16 mouse cellular contexts compared by ENCODE assay signal in the genomic region with DNA sequence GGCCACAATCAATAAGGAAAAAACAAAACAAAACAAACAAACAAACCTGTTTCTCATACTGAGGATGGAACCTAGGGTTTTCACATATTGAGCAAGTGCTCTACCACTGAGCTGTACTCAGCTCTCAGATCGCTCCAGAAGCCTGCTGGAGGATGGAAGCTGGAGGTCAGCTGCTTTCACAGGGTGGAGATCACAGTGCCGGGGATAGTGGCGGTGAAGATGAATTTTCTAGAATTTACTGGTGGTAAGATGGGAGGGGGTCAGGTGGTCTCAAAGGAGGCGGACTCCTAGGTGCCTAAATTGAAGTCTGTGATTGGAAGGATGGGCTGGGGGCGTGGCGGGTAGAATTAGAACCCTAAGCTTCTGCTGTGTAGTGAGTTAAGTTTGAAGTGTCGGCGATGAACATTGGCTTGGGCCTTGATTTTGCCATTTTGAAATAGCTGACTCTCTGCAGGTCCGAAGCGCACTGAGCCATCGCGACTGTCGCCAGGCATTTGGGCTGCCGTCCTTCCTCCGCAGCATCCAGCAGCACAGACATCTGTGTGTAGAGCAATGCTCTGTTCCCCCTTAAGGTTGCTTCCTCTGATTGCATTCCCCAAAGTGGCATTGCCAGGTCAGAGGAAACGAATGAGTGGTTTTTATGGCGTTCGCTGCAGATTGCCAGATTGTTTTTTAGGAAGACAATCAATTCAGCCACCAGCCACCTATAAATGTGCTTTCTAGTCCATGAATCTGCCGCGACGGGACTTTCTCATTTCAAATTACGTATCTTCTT. TPM values are rescaled to one million over a fixed set of nuclear protein-coding genes. Genes with fewer than 3 reads are reported as not detected.
A peak's percentile ranks its signal among the peaks of the same experiment; 100 is the strongest.
DNase-seq lines count a peak whose midpoint lies in the region; ATAC-seq lines count a peak whose summit lies in the region.
"Had no signal": no experiment of that assay in that cellular context is flagged by ENCODE, and none has a peak within 500 bp of the region (broad histone marks: within the 10 kb centered on the region; RNA-seq: fewer than 3 reads in every experiment).

No protein-coding gene starts in this region.

- H3K9ac ChIP-seq in heart, embryonic 13.5 days: no peak overlapping the region
- no peak overlapping the region for H3K9ac ChIP-seq in kidney, embryonic 15.5 days
- H3K9ac ChIP-seq in liver, embryonic 13.5 days: peak overlapping the region; percentile 70
- no peak overlapping the region for H3K9ac ChIP-seq in neural tube, embryonic 15.5 days (replicated peaks)

- H3K9me3 ChIP-seq in heart, embryonic 13.5 days: no peaks in the 10 kb centered on the region
- no peaks in the 10 kb centered on the region for H3K9me3 ChIP-seq in kidney, embryonic 15.5 days (replicated peaks)
- no peaks in the 10 kb centered on the region for H3K9me3 ChIP-seq in liver, embryonic 13.5 days (replicated peaks)
- no peaks in the 10 kb centered on the region for H3K9me3 ChIP-seq in neural tube, embryonic 15.5 days (replicated peaks)
- H3K9me3 ChIP-seq: midbrain, embryonic 10.5 days had no signal

- no peak overlapping the region for H3K27ac ChIP-seq in heart, embryonic 13.5 days (replicated peaks)
- H3K27ac ChIP-seq in kidney, embryonic 15.5 days: peak overlapping the region; percentile 71
- peak overlapping the region; percentile 98 for H3K27ac ChIP-seq in liver, embryonic 13.5 days
- H3K27ac ChIP-seq in neural tube, embryonic 15.5 days (replicated peaks): peak overlapping the region; percentile 57
- H3K27ac ChIP-seq: midbrain, embryonic 10.5 days had no signal

- ATAC-seq in heart, embryonic 13.5 days (ENCODE audit: extremely low read depth, insufficient number of reproducible peaks, low FRiP score, low TSS enrichment): no peak
- ATAC-seq in kidney, embryonic 15.5 days (replicated peaks; ENCODE audit: low FRiP score): peak; percentile 79
- no peak for ATAC-seq in liver, embryonic 13.5 days (ENCODE audit: low read depth)
- ATAC-seq in neural tube, embryonic 15.5 days (ENCODE audit: low FRiP score): peak; percentile 75; the same call in 1 of the 2 replicates
- ATAC-seq: activated CD4-positive, CD25-positive, alpha-beta regulatory T cell, adult 4 months had no signal

- H3K36me3 ChIP-seq in heart, embryonic 13.5 days: no peaks in the 10 kb centered on the region
- H3K36me3 ChIP-seq in kidney, embryonic 15.5 days: peaks cover 16% of the 10 kb centered on the region
- peaks cover 16% of the 10 kb centered on the region for H3K36me3 ChIP-seq in liver, embryonic 13.5 days
- 0 out of 2 replicates have a peak, but pooled peaks cover 5% of the 10 kb centered on the region for H3K36me3 ChIP-seq in neural tube, embryonic 15.5 days

- H3K4me3 ChIP-seq in heart, embryonic 13.5 days: no peak overlapping the region
- no peak overlapping the region; the same call in 1 of the 2 replicates for H3K4me3 ChIP-seq in kidney, embryonic 15.5 days (replicated peaks)
- H3K4me3 ChIP-seq in liver, embryonic 13.5 days (replicated peaks): peak overlapping the region; percentile 41
- H3K4me3 ChIP-seq in neural tube, embryonic 15.5 days (replicated peaks): peak overlapping the region; percentile 11; the same call in 1 of the 2 replicates
- H3K4me3 ChIP-seq: midbrain, embryonic 10.5 days had no signal

- intact Hi-C loops in heart, postnatal 36 days (cut with DNase I): no loop called here

- no peaks in the 10 kb centered on the region for H3K4me1 ChIP-seq in heart, embryonic 13.5 days
- peaks cover 62% of the 10 kb centered on the region for H3K4me1 ChIP-seq in kidney, embryonic 15.5 days
- H3K4me1 ChIP-seq in liver, embryonic 13.5 days (replicated peaks): peaks cover 95% of the 10 kb centered on the region
- H3K4me1 ChIP-seq in neural tube, embryonic 15.5 days: peaks cover 62% of the 10 kb centered on the region
- H3K4me1 ChIP-seq: midbrain, embryonic 10.5 days had no signal

- DNase-seq in heart, postnatal 36 days: no peak
- DNase-seq in kidney, postnatal 14 days: no peak
- DNase-seq in liver, embryonic 13.5 days: no peak
- DNase-seq in layer of hippocampus, postnatal 14 days (ENCODE audit: low spot score in 2 of 2): no peak
- DNase-seq: adrenal gland, postnatal 25 days; cerebellum, adult 8-10 months; heart, adult 18-20 months; heart, postnatal 10 days; left cerebral cortex, postnatal 4 days; lung, adult 18-20 months; thymus, postnatal 36 days had no signal

- H3K4me2 ChIP-seq in heart, embryonic 13.5 days: peak overlapping the region; percentile 8; the same call in 1 of the 2 replicates
- peak overlapping the region; percentile 48 for H3K4me2 ChIP-seq in kidney, embryonic 15.5 days
- H3K4me2 ChIP-seq in liver, embryonic 13.5 days: peak overlapping the region; percentile 64
- H3K4me2 ChIP-seq in neural tube, embryonic 15.5 days: peak overlapping the region; percentile 39

- WGBS in heart, embryonic 13.5 days: 89% methylated on average over 22 of the region's 22 CpGs
- 54% methylated on average over 22 of the region's 22 CpGs for WGBS in kidney, embryonic 15.5 days
- WGBS in liver, embryonic 13.5 days (ENCODE audit: insufficient replicate concordance): 86% methylated on average over 22 of the region's 22 CpGs
- WGBS in neural tube, embryonic 15.5 days: 53% methylated on average over 22 of the region's 22 CpGs

- no peaks in the 10 kb centered on the region for H3K27me3 ChIP-seq in heart, embryonic 13.5 days (replicated peaks)
- no peaks in the 10 kb centered on the region for H3K27me3 ChIP-seq in kidney, embryonic 15.5 days
- H3K27me3 ChIP-seq in liver, embryonic 13.5 days: no peaks in the 10 kb centered on the region
- H3K27me3 ChIP-seq in neural tube, embryonic 15.5 days (replicated peaks): no peaks in the 10 kb centered on the region

RNA-seq across cellular contexts. Expression of gene Tnfrsf21, which starts 9.7 kb away (rescaled TPM):
- 9.6 and 10.4 TPM in 2 replicates for polyA plus RNA-seq in heart, embryonic 13.5 days (2015; fragmentation: Nextera tagmentation; extraction: Ambion mirVana)
- total RNA-seq in heart, postnatal 36 days (2021): 10 to 100 TPM; 11.9 to 12.2 TPM
- polyA plus RNA-seq in kidney, embryonic 15.5 days (2015; fragmentation: Nextera tagmentation; extraction: Ambion mirVana): 51.9 and 53.8 TPM in 2 replicates
- 25.6 and 28.7 TPM in 2 replicates for polyA plus RNA-seq in liver, embryonic 13.5 days (2015; fragmentation: Nextera tagmentation; extraction: Ambion mirVana)
- 78.6 and 84.4 TPM in 2 replicates for polyA plus RNA-seq in neural tube, embryonic 15.5 days (2015; fragmentation: Nextera tagmentation; extraction: Ambion mirVana)
- total RNA-seq in layer of hippocampus, postnatal 14 days (2021): 100 to 1,000 TPM; 108 to 113 TPM
- polyA plus RNA-seq: activated CD4-positive, CD25-positive, alpha-beta regulatory T cell, adult 4 months had no signal

Comparison
In these comparisons a context has a peak if more than half of its experiments do, and no peak if none do; other contexts are left out.
1. ATAC-seq: peak in kidney, embryonic 15.5 days (single experiment) and neural tube, embryonic 15.5 days (single experiment); none in heart, embryonic 13.5 days (single experiment) and liver, embryonic 13.5 days (single experiment).
2. H3K4me2 ChIP-seq: peak in every context shown above with its lines; median percentile 64 in liver, embryonic 13.5 days; 48 in kidney, embryonic 15.5 days; 39 in neural tube, embryonic 15.5 days; 8 in heart, embryonic 13.5 days.
3. H3K4me3 ChIP-seq: peak in liver, embryonic 13.5 days (single experiment) and neural tube, embryonic 15.5 days (single experiment); none in heart, embryonic 13.5 days (single experiment) and kidney, embryonic 15.5 days (single experiment).